Mouse (Mus musculus): Measurements from ENCODE around the gene Adamts15.

DNA sequence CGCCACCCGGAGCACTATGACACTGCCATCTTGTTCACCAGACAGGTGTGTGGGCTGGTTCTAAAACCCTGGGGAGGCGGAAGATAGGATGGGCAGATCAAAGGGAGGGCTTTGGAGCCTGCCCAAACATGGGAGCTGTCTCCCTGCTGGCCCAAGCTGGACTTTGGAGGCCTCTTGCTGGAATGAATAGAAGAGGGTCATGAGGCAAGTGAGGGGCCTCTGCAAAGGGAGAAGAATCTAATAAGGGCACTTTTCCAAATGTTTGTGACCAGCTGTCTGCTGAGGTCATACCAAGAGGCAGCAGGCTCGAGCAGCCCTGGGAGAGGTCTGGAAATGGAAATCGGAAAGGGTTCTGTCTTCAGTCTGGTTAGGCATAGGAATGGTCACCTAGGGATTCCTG, 29.2 kb upstream of the Adamts15 start:
- TF ChIP-seq POLR2AphosphoS5 (IDR thresholded peaks at IDR 0.05; ENCODE audit: insufficient replicate concordance, low read depth, low read length) (no peak), GATA1 (IDR thresholded peaks at IDR 0.05; ENCODE audit: borderline replicate concordance, low read length) (no peak), TAL1 (conservative IDR thresholded peaks at IDR 0.05; ENCODE audit: low read depth, low read length) (no peak), CTCF (IDR thresholded peaks at IDR 0.05; ENCODE audit: low read depth, low read length) (no peak), GATA2 (IDR thresholded peaks at IDR 0.05; ENCODE audit: borderline replicate concordance, low read depth, low read length) (no peak)
